Comparison of ENCODE assay signal across 25 mouse cellular contexts in genomic region chr9:23351400-23351799, GRCm38 (mm10).
DNase-seq lines count a peak whose midpoint lies in the region.
"Had no signal": no experiment of that assay in that cellular context is flagged by ENCODE, and none has a peak within 500 bp of the region (broad histone marks: within the 10 kb centered on the region; RNA-seq: fewer than 3 reads in every experiment).

No protein-coding gene starts in this region.

- H3K4me3 ChIP-seq in heart, embryonic 10.5 days, result no peak overlapping the region
- H3K4me3 ChIP-seq: embryonic facial prominence, embryonic 13.5 days; embryonic facial prominence, embryonic 15.5 days; erythroblast, embryonic 14.5 days; forebrain, embryonic 13.5 days; forebrain, embryonic 15.5 days had no signal

- DNase-seq in heart, adult 11 months, result peak; percentile 67
- no peak for DNase-seq in heart, embryonic 10.5 days (ENCODE audit: low spot score)
- peak; percentile 26 for DNase-seq in left cerebral cortex, adult 11 months (ENCODE audit: low spot score)
- no peak for DNase-seq in left cerebral cortex, postnatal 10 days (ENCODE audit: extremely low spot score in 1 of 2, low spot score in 2 of 2)
- DNase-seq in right cerebral cortex, adult 18-20 months, result peak; percentile 24
- no peak for DNase-seq in right cerebral cortex, postnatal 14 days
- DNase-seq in telencephalon, adult 2 months (ENCODE audit: low read depth, low spot score), result peak; percentile 74
- DNase-seq in Muller cell, postnatal 12 days (ENCODE audit: inconsistent ontology term), result no peak
- DNase-seq: adrenal gland, adult 8-10 months; adrenal gland, postnatal 14 days; adrenal gland, postnatal 36 days; cerebellum, adult 11 months; cerebellum, adult 18-20 months; cerebellum, adult 8-10 months; cerebellum, adult 9-11 months; cerebellum, postnatal 14 days; cerebellum, postnatal 36 days; embryo, embryonic 11 days; forebrain, postnatal 0 days had no signal

- no peak overlapping the region for H3K27ac ChIP-seq in heart, embryonic 10.5 days
- H3K27ac ChIP-seq: embryonic facial prominence, embryonic 13.5 days; embryonic facial prominence, embryonic 15.5 days; forebrain, embryonic 13.5 days; forebrain, embryonic 15.5 days had no signal

- 84% methylated on average over 8 of the region's 8 CpGs for WGBS in heart, embryonic 10.5 days

- no peaks in the 10 kb centered on the region for H3K9me3 ChIP-seq in heart, embryonic 10.5 days
- H3K9me3 ChIP-seq: embryonic facial prominence, embryonic 13.5 days; embryonic facial prominence, embryonic 15.5 days; forebrain, embryonic 13.5 days; forebrain, embryonic 15.5 days had no signal

- H3K27me3 ChIP-seq in heart, embryonic 10.5 days (ENCODE audit: insufficient read depth, poor library complexity, severe bottlenecking), result no peaks in the 10 kb centered on the region
- H3K27me3 ChIP-seq: embryonic facial prominence, embryonic 13.5 days; embryonic facial prominence, embryonic 15.5 days; forebrain, embryonic 13.5 days; forebrain, embryonic 15.5 days; Patski had no signal

- no peaks in the 10 kb centered on the region for H3K4me1 ChIP-seq in heart, embryonic 10.5 days
- H3K4me1 ChIP-seq: embryonic facial prominence, embryonic 15.5 days had no signal

- H3K36me3 ChIP-seq in heart, embryonic 10.5 days, result no peaks in the 10 kb centered on the region
- H3K36me3 ChIP-seq: embryonic facial prominence, embryonic 13.5 days; embryonic facial prominence, embryonic 15.5 days; forebrain, embryonic 15.5 days had no signal

- intact Hi-C loops in left cerebral cortex, postnatal 10 days (cut with DNase I), result no loop called here

Comparison
In these comparisons a context has a peak if more than half of its experiments do, and no peak if none do; other contexts are left out.
1. DNase-seq: peak in heart, adult 11 months (single experiment), left cerebral cortex, adult 11 months (single experiment), right cerebral cortex, adult 18-20 months (single experiment) and telencephalon, adult 2 months (single experiment); none in heart, embryonic 10.5 days (single experiment), left cerebral cortex, postnatal 10 days (0 of 2), right cerebral cortex, postnatal 14 days (single experiment) and Muller cell, postnatal 12 days (single experiment).